Mouse (Mus musculus): ENCODE measurements at regions not wholly inside any gene's neighbourhood (a gene's known extent, or its start where the extent isn't known, plus 50 kb on each side); places are given as distances from the start of the nearest gene placed in this dataset.

DNA sequence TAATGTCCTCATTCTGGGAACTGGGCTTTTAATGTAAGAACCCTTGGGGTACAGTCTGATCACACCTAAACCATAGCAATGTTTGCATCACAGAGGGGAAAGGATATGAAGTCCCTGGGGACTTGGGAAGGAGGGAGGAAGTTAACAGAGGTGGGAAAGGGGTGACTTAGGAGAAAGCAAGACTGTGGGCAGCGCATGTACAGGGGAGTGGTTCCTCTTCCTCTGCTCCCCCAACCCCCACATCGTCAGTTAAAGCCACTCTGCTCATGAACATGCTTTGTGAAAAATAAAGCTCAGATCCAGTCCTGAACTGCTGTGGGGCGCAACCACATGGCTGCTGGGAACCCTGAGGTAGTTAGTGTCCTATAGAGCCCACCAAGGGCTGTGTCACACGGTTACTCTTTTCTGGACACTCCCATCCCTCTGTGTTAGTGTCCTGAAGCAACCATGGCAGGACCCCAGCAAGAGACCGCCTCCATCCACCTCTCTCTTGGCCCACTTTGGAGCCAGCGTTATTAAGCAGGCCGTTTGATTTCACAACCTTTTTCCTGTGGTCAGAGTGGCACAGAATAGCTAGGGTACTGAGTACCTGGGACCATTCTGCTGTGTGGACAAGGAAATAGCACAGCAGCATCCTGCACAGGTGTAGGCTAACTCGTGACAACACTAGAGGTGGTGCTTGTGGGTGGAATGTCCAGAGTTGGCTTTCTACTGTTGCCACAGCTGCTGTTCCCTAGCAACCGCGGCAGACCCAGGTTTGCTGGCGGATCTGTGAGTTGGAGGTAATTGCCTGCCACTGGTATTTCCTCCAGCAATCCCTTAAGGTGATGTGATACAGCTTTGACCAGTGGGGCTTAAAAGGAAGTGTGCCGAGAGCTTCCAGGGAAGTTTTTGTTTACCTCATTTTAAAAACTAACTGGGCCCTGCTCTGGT is 50.3 kb upstream of the Cpeb4 start:
- WGBS: 37% methylated on average over 12 of the region's 12 CpGs
- Histone ChIP-seq H3K36me3 (ENCODE audit: control insufficient read depth, insufficient read depth, low read length) (no peaks in the 10 kb centered on the region), H3K27ac (ENCODE audit: insufficient read depth, low read depth, low read length) (peak overlapping the region; percentile 98), H3K4me1 (ENCODE audit: control insufficient read depth, insufficient read depth, low read length) (peaks cover 36% of the 10 kb centered on the region), H3K4me3 (ENCODE audit: insufficient read depth, low read depth, low read length) (peak overlapping the region; percentile 13; the same call in 1 of the 2 replicates), H3K27me3 (replicated peaks; ENCODE audit: control insufficient read depth, insufficient read depth, low read length) (no peaks in the 10 kb centered on the region)
- DNase-seq: peak; percentile 83
- no peak for TF ChIP-seq POLR2A (IDR thresholded peaks at IDR 0.05; ENCODE audit: low read depth, low read length)
- no peak for TF ChIP-seq CTCF (conservative IDR thresholded peaks at IDR 0.05; ENCODE audit: insufficient read depth, insufficient read length, low read depth, low read length)

Measured in kidney, adult 2 months (tissue).